Mouse (Mus musculus) embryonic facial prominence, embryonic 13.5 days (tissue): ENCODE measurements around the gene Ssh2. TPM values are rescaled to one million over a fixed set of nuclear protein-coding genes. Genes with fewer than 3 reads are reported as not detected.
A peak's percentile ranks its signal among the peaks of the same experiment; 100 is the strongest.

Experiments
- ATAC-seq: fragments of 200-750 bp; cut with Nextera tagmentation; 2 replicates; pipeline ENCODE4 v1.8.0; 2017; ENCODE audit warnings: low read depth; ENCODE audit not compliant: insufficient number of reproducible peaks, insufficient read depth, low FRiP score, low TSS enrichment
- H3K27ac ChIP-seq: fragments of 300-500 bp; sonication (generic); 2 replicates; pipeline ENCODE4 v1.5.1; 2015; ENCODE audit warnings: moderate library complexity, mild to moderate bottlenecking, inconsistent platforms
- H3K27me3 ChIP-seq: fragments of 300-500 bp; sonication (generic); 2 replicates; pipeline ENCODE4 v1.6.1; 2015; ENCODE audit warnings: mild to moderate bottlenecking, inconsistent platforms
- H3K36me3 ChIP-seq: fragments of 300-500 bp; sonication (generic); 2 replicates; pipeline ENCODE4 v1.6.1; 2015; ENCODE audit warnings: mild to moderate bottlenecking, inconsistent platforms
- H3K4me1 ChIP-seq: fragments of 300-500 bp; sonication (generic); 2 replicates; pipeline ENCODE4 v1.6.1; 2015; ENCODE audit warnings: inconsistent platforms
- H3K4me2 ChIP-seq: fragments of 300-500 bp; sonication (generic); 2 replicates; pipeline ENCODE4 v1.6.1; 2015; ENCODE audit warnings: moderate library complexity, mild to moderate bottlenecking, inconsistent platforms
- H3K4me3 ChIP-seq: fragments of 300-500 bp; sonication (generic); 2 replicates; pipeline ENCODE4 v1.5.1; 2015; ENCODE audit warnings: mild to moderate bottlenecking, inconsistent platforms
- H3K9ac ChIP-seq: fragments of 300-500 bp; sonication (generic); 2 replicates; pipeline ENCODE4 v1.6.1; 2015; ENCODE audit warnings: mild to moderate bottlenecking, inconsistent platforms
- H3K9me3 ChIP-seq: fragments of 300-500 bp; sonication (generic); 2 replicates; pipeline ENCODE4 v1.6.1; 2016; ENCODE audit warnings: inconsistent platforms
- WGBS: fragments of 180-500 bp; shearing (Covaris S2); methylation state at CpG from one replicate; pipeline ENCODE4 v1.1.7; 2015; ENCODE audit warnings: mixed read lengths; 5-methylcytosine and 5-hydroxymethylcytosine counted together
- polyA plus RNA-seq: library from polyadenylated mRNA; unstranded; fragments of >200 nt; fragmentation: Nextera tagmentation; extraction: Ambion mirVana; gene quantifications from 2 replicates; pipeline ENCODE4 v1.2.1, GENCODE M21; 2015

The Ssh2 gene
- polyA plus RNA-seq, 1 experiment from 2014 or later: 8.5 TPM

- Histone ChIP-seq H3K36me3 (peaks cover 18% of the 10 kb centered on the region), H3K27me3 (peaks cover 75% of the 10 kb centered on the region), H3K4me3 (peak overlapping the region; percentile 12; the same call in 1 of the 2 replicates), H3K4me1 (peaks cover 13% of the 10 kb centered on the region), H3K9me3 (no peaks in the 10 kb centered on the region), H3K9ac (no peak overlapping the region), H3K4me2 (peak overlapping the region; percentile 37), H3K27ac (no peak overlapping the region)
- ATAC-seq: no peak
- 2% methylated on average over 25 of the region's 25 CpGs for WGBS
Observed at GRCm38 (mm10) chr11:77467157-77467556, 251.1 kb downstream of the Ssh2 start.

GRCm38 (mm10) chr11:77467784-77468183 is 251.7 kb downstream of the Ssh2 start:
- Histone ChIP-seq H3K36me3 (peaks cover 24% of the 10 kb centered on the region), H3K4me3 (no peak overlapping the region), H3K9me3 (no peaks in the 10 kb centered on the region), H3K9ac (peak overlapping the region; percentile 16; the same call in 1 of the 2 replicates), H3K4me2 (peak overlapping the region; percentile 37), H3K27me3 (peaks cover 69% of the 10 kb centered on the region), H3K4me1 (peaks cover 13% of the 10 kb centered on the region), H3K27ac (no peak overlapping the region)
- 17% methylated on average over 20 of the region's 20 CpGs for WGBS
- no peak for ATAC-seq

- ATAC-seq: no peak
- Histone ChIP-seq H3K9me3 (no peaks in the 10 kb centered on the region), H3K27me3 (peaks cover 63% of the 10 kb centered on the region), H3K4me1 (peaks cover 13% of the 10 kb centered on the region), H3K4me3 (no peak overlapping the region), H3K9ac (no peak overlapping the region), H3K27ac (no peak overlapping the region), H3K4me2 (no peak overlapping the region), H3K36me3 (peaks cover 30% of the 10 kb centered on the region)
- 80% methylated on average over 9 of the region's 9 CpGs for WGBS
Observed at GRCm38 (mm10) chr11:77468397-77468796, 252.3 kb downstream of the Ssh2 start.

- Histone ChIP-seq H3K4me3 (no peak overlapping the region), H3K27ac (no peak overlapping the region), H3K4me1 (peaks cover 10% of the 10 kb centered on the region), H3K4me2 (no peak overlapping the region), H3K9me3 (no peaks in the 10 kb centered on the region), H3K27me3 (peaks cover 33% of the 10 kb centered on the region), H3K9ac (no peak overlapping the region), H3K36me3 (peaks cover 49% of the 10 kb centered on the region)
- WGBS: 75% methylated on average over 29 of the region's 29 CpGs
- ATAC-seq: no peak
Observed at GRCm38 (mm10) chr11:77471407-77471806, 255.3 kb downstream of the Ssh2 start.

GRCm38 (mm10) chr11:77472775-77473174 is 256.7 kb downstream of the Ssh2 start:
- no peak for ATAC-seq
- Histone ChIP-seq H3K9me3 (no peaks in the 10 kb centered on the region), H3K36me3 (peaks cover 53% of the 10 kb centered on the region), H3K9ac (no peak overlapping the region), H3K4me3 (no peak overlapping the region), H3K4me1 (peaks cover 7% of the 10 kb centered on the region), H3K4me2 (no peak overlapping the region), H3K27me3 (peaks cover 19% of the 10 kb centered on the region), H3K27ac (no peak overlapping the region)
- 90% methylated on average over 16 of the region's 16 CpGs for WGBS

GRCm38 (mm10) chr11:77476216-77476615 is 260.1 kb downstream of the Ssh2 start:
- no peaks in the 10 kb centered on the region for H3K4me1 ChIP-seq
- H3K4me3 ChIP-seq: no peak overlapping the region
- no peak for ATAC-seq
- no peak overlapping the region for H3K9ac ChIP-seq
- H3K36me3 ChIP-seq: peaks cover 45% of the 10 kb centered on the region
- WGBS: 90% methylated on average over 14 of the region's 14 CpGs
- H3K4me2 ChIP-seq: no peak overlapping the region
- no peak overlapping the region for H3K27ac ChIP-seq
- no peaks in the 10 kb centered on the region for H3K9me3 ChIP-seq
- no peaks in the 10 kb centered on the region for H3K27me3 ChIP-seq

- 0 out of 2 replicates have a peak, but pooled peaks cover 3% of the 10 kb centered on the region for H3K4me1 ChIP-seq
- H3K9me3 ChIP-seq: no peaks in the 10 kb centered on the region
- no peak overlapping the region for H3K4me2 ChIP-seq
- 93% methylated on average over 6 of the region's 6 CpGs for WGBS
- no peak for ATAC-seq
- H3K9ac ChIP-seq: no peak overlapping the region
- H3K27me3 ChIP-seq: no peaks in the 10 kb centered on the region
- H3K36me3 ChIP-seq: peaks cover 38% of the 10 kb centered on the region
- no peak overlapping the region for H3K27ac ChIP-seq
- no peak overlapping the region for H3K4me3 ChIP-seq
Observed at GRCm38 (mm10) chr11:77476895-77477294, 260.8 kb downstream of the Ssh2 start.

GRCm38 (mm10) chr11:77483043-77483442 is 267.0 kb downstream of the Ssh2 start:
- Histone ChIP-seq H3K4me3 (no peak overlapping the region), H3K9me3 (no peaks in the 10 kb centered on the region), H3K27me3 (no peaks in the 10 kb centered on the region), H3K36me3 (no peaks in the 10 kb centered on the region), H3K4me1 (peaks cover 32% of the 10 kb centered on the region), H3K9ac (no peak overlapping the region), H3K4me2 (no peak overlapping the region), H3K27ac (no peak overlapping the region)
- WGBS: 90% methylated on average over 3 of the region's 3 CpGs
- ATAC-seq: no peak

- Histone ChIP-seq H3K4me3 (no peak overlapping the region), H3K4me2 (no peak overlapping the region), H3K36me3 (no peaks in the 10 kb centered on the region), H3K9ac (no peak overlapping the region), H3K27me3 (no peaks in the 10 kb centered on the region), H3K9me3 (no peaks in the 10 kb centered on the region), H3K4me1 (peaks cover 39% of the 10 kb centered on the region), H3K27ac (no peak overlapping the region)
- no peak for ATAC-seq
- WGBS: 71% methylated on average over 11 of the region's 11 CpGs
Observed at GRCm38 (mm10) chr11:77483510-77484255, 267.6 kb downstream of the Ssh2 start.

GRCm38 (mm10) chr11:77485229-77485628 is 269.1 kb downstream of the Ssh2 start:
- ATAC-seq: no peak
- Histone ChIP-seq H3K9ac (0 out of 2 replicates have a peak overlapping the region, but pooled peaks have one; percentile 47), H3K4me1 (peaks cover 46% of the 10 kb centered on the region), H3K36me3 (no peaks in the 10 kb centered on the region), H3K27ac (peak overlapping the region; percentile 39), H3K9me3 (no peaks in the 10 kb centered on the region), H3K4me2 (no peak overlapping the region), H3K4me3 (no peak overlapping the region), H3K27me3 (no peaks in the 10 kb centered on the region)
- WGBS: 50% methylated on average over 6 of the region's 6 CpGs

GRCm38 (mm10) chr11:77486798-77487197 is 270.7 kb downstream of the Ssh2 start:
- H3K27ac ChIP-seq: no peak overlapping the region
- H3K4me3 ChIP-seq: 0 out of 2 replicates have a peak overlapping the region, but pooled peaks have one; percentile 9
- 67% methylated on average over 5 of the region's 5 CpGs for WGBS
- H3K4me1 ChIP-seq: peaks cover 54% of the 10 kb centered on the region
- H3K36me3 ChIP-seq: no peaks in the 10 kb centered on the region
- peak overlapping the region; percentile 46; the same call in 1 of the 2 replicates for H3K9ac ChIP-seq
- no peaks in the 10 kb centered on the region for H3K27me3 ChIP-seq
- H3K9me3 ChIP-seq: no peaks in the 10 kb centered on the region
- peak overlapping the region; percentile 90 for H3K4me2 ChIP-seq
- no peak for ATAC-seq
